Mouse (Mus musculus) embryonic facial prominence, embryonic 14.5 days (tissue): Measurements from ENCODE around the gene Brinp2. TPM values are rescaled to one million over a fixed set of nuclear protein-coding genes. Genes with fewer than 3 reads are reported as not detected.

Experiments
- ATAC-seq: fragments of 200-750 bp; cut with Nextera tagmentation; 2 replicates; pipeline ENCODE4 v1.8.0; 2017; ENCODE audit warnings: low read depth, moderate number of reproducible peaks, moderate TSS enrichment
- DNase-seq: peaks from one replicate; pipeline ENCODE4 v3.0.0-alpha.2; 2015; ENCODE audit warnings: low spot score
- H3K27ac ChIP-seq: fragments of 300-500 bp; sonication (generic); replicated peaks from 2 replicates; pipeline ENCODE4 v1.5.1; 2014; ENCODE audit warnings: low read depth, mild to moderate bottlenecking, low read length, moderate library complexity
- H3K27me3 ChIP-seq: fragments of 300-500 bp; sonication (generic); replicated peaks from 2 replicates; pipeline ENCODE4 v1.6.1; 2014; ENCODE audit warnings: low read length; ENCODE audit not compliant: control insufficient read depth, insufficient read depth
- H3K36me3 ChIP-seq: fragments of 300-500 bp; sonication (generic); 2 replicates; pipeline ENCODE4 v1.6.1; 2014; ENCODE audit warnings: low read length, mixed read lengths; ENCODE audit not compliant: control insufficient read depth, insufficient read depth
- H3K4me1 ChIP-seq: fragments of 300-500 bp; sonication (generic); 2 replicates; pipeline ENCODE4 v1.6.1; 2014; ENCODE audit warnings: antibody characterized with exemption, low read length; ENCODE audit not compliant: control insufficient read depth, insufficient read depth
- H3K4me2 ChIP-seq: fragments of 300-500 bp; sonication (generic); 2 replicates; pipeline ENCODE4 v1.6.1; 2014; ENCODE audit warnings: low read depth, mild to moderate bottlenecking, low read length, moderate library complexity, mixed read lengths
- H3K4me3 ChIP-seq: fragments of 300-500 bp; sonication (generic); 2 replicates; pipeline ENCODE4 v1.5.1; 2014; ENCODE audit warnings: low read depth, mild to moderate bottlenecking, low read length
- H3K9ac ChIP-seq: fragments of 300-500 bp; sonication (generic); 2 replicates; pipeline ENCODE4 v1.6.1; 2014; ENCODE audit warnings: low read depth, mild to moderate bottlenecking, low read length, moderate library complexity, mixed read lengths
- H3K9me3 ChIP-seq: fragments of 300-500 bp; sonication (generic); 2 replicates; pipeline ENCODE4 v1.6.1; 2016; ENCODE audit warnings: low read length; ENCODE audit not compliant: control insufficient read depth
- WGBS: fragments of 180-500 bp; shearing (Covaris S2); extraction: QIAGEN DNeasy Blood & Tissue Kit; methylation state at CpG from one replicate; pipeline ENCODE4 v1.1.7; 2014; 5-methylcytosine and 5-hydroxymethylcytosine counted together
- polyA plus RNA-seq: library from polyadenylated mRNA; unstranded; fragments of >200 nt; fragmentation: Nextera tagmentation; extraction: Ambion mirVana; gene quantifications from 2 replicates; pipeline ENCODE4 v1.2.1, GENCODE M21; 2014

The Brinp2 gene
- polyA plus RNA-seq, 1 experiment from 2014 or later = 1.7 TPM

DNA sequence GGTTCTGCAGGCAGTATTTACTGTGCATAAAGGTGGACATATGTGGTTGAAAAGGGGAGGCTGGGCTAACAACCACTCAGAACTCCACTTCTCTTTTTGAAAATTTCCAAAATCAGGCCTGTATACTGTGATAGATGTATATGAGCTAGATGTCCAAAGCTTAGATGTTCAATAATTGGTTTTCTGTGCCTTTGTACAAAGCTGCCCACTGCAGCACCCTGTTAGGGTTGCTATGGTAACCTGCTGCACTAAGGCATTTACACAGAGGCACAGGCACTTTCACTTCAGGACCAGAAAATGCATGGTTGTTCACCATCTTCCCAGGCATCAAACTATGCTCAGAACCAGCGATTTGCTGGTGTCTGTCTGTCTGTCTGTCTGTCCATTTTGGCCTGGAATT lies 8.3 kb upstream of the Brinp2 start:
- H3K4me2 ChIP-seq = peak overlapping the region; percentile 20; the same call in 1 of the 2 replicates
- H3K4me3 ChIP-seq = no peak overlapping the region
- no peak overlapping the region for H3K27ac ChIP-seq
- peaks cover 3% of the 10 kb centered on the region; the same call in 1 of the 2 replicates for H3K27me3 ChIP-seq
- no peaks in the 10 kb centered on the region for H3K9me3 ChIP-seq
- ATAC-seq (no peak), DNase-seq (no peak)
- WGBS = 60% methylated on average over 1 of the region's 1 CpGs
- no peak overlapping the region for H3K9ac ChIP-seq
- H3K36me3 ChIP-seq = no peaks in the 10 kb centered on the region
- no peaks in the 10 kb centered on the region for H3K4me1 ChIP-seq

- H3K9ac ChIP-seq = peak overlapping the region; percentile 65
- H3K9me3 ChIP-seq = no peaks in the 10 kb centered on the region
- ATAC-seq (peak; percentile 74), DNase-seq (no peak)
- H3K36me3 ChIP-seq = no peaks in the 10 kb centered on the region
- H3K27ac ChIP-seq = no peak overlapping the region
- WGBS = under 1% methylated on average over 19 of the region's 37 CpGs
- H3K4me3 ChIP-seq = peak overlapping the region; percentile 47
- H3K4me1 ChIP-seq = no peaks in the 10 kb centered on the region
- peaks cover 8% of the 10 kb centered on the region for H3K27me3 ChIP-seq
- peak overlapping the region; percentile 79 for H3K4me2 ChIP-seq
Observed at GRCm38 (mm10) chr1:158362292-158363101, 6.4 kb upstream of the Brinp2 start.

DNA sequence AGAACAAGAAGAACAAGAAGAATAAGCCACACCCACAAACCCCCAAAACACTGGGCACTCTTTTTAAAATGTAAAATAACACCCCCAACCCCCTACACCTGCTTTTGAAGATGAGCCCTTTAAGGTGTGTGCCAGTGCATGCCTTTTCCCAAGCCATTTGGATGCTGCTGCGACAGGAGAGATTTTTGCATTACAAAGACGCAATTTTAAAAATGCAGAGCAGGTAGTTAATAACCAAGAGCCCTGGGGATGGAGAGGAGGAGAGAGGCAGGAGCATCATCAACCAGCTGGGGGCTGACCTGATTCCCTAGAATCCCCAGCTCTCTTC lies 5.8 kb upstream of the Brinp2 start, which contains the start of gene Astn1:
Gene Astn1 (plus strand): TSS at position 310 of the 328 bp plus-strand sequence.
- H3K36me3 ChIP-seq = no peaks in the 10 kb centered on the region
- 0% methylated on average over 2 of the region's 2 CpGs for WGBS
- no peaks in the 10 kb centered on the region for H3K4me1 ChIP-seq
- H3K9me3 ChIP-seq = no peaks in the 10 kb centered on the region
- no peak for ATAC-seq
- H3K27ac ChIP-seq = no peak within 1 kb of the TSS
- peak within 1 kb of the TSS; percentile 47 for H3K4me3 ChIP-seq
- peak within 1 kb of the TSS; percentile 65 for H3K9ac ChIP-seq
- peak within 1 kb of the TSS; percentile 79 for H3K4me2 ChIP-seq
- peaks cover 13% of the 10 kb centered on the region for H3K27me3 ChIP-seq
- no peak for DNase-seq

GRCm38 (mm10) chr1:158355177-158356050 lies 712 bp downstream of the Brinp2 start:
- DNase-seq (no peak), ATAC-seq (no peak)
- Histone ChIP-seq H3K4me3 (peak overlapping the region; percentile 53), H3K27ac (no peak overlapping the region), H3K9me3 (no peaks in the 10 kb centered on the region), H3K36me3 (no peaks in the 10 kb centered on the region), H3K9ac (0 out of 2 replicates have a peak overlapping the region, but pooled peaks have one; percentile 11), H3K4me2 (peak overlapping the region; percentile 75), H3K4me1 (peaks cover 3% of the 10 kb centered on the region; the same call in 1 of the 2 replicates), H3K27me3 (peaks cover 48% of the 10 kb centered on the region)
- 11% methylated on average over 28 of the region's 28 CpGs for WGBS

DNA sequence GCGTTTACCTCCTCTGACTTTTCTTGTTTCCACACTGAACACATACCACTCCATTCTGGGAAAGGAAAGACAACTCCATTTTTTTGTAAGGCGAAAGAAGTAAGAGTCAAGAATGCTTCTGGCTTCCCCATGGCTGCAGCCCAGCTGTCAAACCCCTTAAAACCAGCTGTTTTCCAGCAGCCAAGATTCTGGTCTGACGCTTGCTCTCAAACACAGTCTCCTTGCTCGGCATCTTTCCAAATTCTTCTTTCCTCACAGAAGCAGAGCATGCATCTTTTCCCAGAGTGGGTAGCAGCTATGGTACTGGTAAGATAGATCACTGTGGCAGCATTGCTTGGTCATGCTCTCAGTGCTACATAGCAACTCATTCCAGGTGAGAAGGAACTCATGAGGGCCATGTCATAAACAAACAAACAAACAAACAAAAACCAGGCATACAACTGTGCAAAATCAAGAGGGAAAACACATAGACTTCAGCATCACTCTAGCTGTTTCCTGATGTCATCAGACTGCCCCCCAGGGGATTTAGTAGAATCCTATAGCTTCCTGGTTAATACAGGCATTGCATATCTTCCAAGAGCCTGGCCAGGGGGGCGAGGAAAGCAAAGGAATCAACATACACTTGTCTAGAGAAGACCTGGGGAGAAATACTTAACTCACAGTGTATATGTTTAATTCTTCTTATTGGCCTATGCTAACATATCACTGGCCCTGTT lies 2.3 kb downstream of the Brinp2 start:
- 56% methylated on average over 5 of the region's 5 CpGs for WGBS
- H3K27ac ChIP-seq = no peak overlapping the region
- ATAC-seq (no peak), DNase-seq (peak; percentile 55)
- no peaks in the 10 kb centered on the region for H3K36me3 ChIP-seq
- H3K4me3 ChIP-seq = no peak overlapping the region
- H3K9me3 ChIP-seq = no peaks in the 10 kb centered on the region
- H3K4me1 ChIP-seq = peaks cover 3% of the 10 kb centered on the region; the same call in 1 of the 2 replicates
- H3K4me2 ChIP-seq = no peak overlapping the region
- peaks cover 48% of the 10 kb centered on the region for H3K27me3 ChIP-seq
- no peak overlapping the region for H3K9ac ChIP-seq

DNA sequence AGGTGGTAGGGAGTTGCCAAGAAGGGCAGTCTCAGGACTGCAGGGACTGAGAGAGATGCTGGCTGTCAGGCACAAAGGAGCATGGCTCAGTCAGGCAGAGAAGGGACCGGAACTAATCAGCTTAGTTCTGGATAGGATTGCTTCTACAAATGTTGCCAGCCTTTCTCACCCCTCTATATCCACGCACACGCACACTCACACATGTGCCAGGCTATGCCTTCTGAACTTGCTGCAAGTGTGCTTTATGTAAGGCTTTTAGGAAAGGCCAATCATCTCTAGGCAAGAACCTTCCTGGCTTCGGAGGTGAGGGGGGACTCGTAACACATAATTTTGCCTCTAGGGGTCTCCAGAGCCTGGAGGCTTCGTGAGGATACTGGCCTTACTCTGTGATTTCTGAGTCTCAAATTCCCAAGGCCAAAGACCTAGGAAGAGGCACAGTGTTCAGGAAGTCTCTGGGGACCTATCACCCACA lies 12.8 kb downstream of the Brinp2 start:
- no peak overlapping the region for H3K27ac ChIP-seq
- no peak overlapping the region for H3K4me2 ChIP-seq
- no peaks in the 10 kb centered on the region for H3K4me1 ChIP-seq
- no peaks in the 10 kb centered on the region for H3K27me3 ChIP-seq
- 0 out of 2 replicates have a peak, but pooled peaks cover 7% of the 10 kb centered on the region for H3K9me3 ChIP-seq
- 37% methylated on average over 6 of the region's 6 CpGs for WGBS
- no peaks in the 10 kb centered on the region for H3K36me3 ChIP-seq
- no peak for DNase-seq
- no peak overlapping the region for H3K9ac ChIP-seq
- H3K4me3 ChIP-seq = no peak overlapping the region
- no peak for ATAC-seq

DNA sequence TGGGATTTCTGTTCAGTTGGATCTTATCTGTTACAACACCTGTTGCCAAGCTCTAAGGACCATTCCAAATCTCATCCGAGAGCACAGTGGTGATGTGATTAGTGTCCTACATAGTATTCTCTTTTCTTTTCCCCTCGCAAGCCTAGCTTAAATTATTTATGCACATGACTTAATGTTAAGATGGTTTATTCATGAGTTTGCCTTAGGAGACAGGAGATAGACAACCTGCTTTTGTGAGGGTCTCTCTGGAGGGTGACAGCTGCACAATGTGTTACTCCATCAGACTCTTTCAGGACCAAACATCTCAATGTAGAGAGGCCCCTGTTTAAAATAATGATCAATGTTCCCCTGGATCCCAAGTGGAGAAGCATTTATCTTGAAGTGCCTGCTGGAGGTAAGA lies 27.3 kb downstream of the Brinp2 start:
- H3K4me3 ChIP-seq = no peak overlapping the region
- DNase-seq = no peak

GRCm38 (mm10) chr1:158328126-158328525 lies 28.0 kb downstream of the Brinp2 start:
- no peak for DNase-seq
- no peaks in the 10 kb centered on the region; the same call in 1 of the 2 replicates for H3K4me1 ChIP-seq
- 82% methylated on average over 5 of the region's 5 CpGs for WGBS
- H3K9me3 ChIP-seq = no peaks in the 10 kb centered on the region
- no peak overlapping the region for H3K27ac ChIP-seq
- H3K27me3 ChIP-seq = no peaks in the 10 kb centered on the region
- H3K4me3 ChIP-seq = no peak overlapping the region
- H3K36me3 ChIP-seq = no peaks in the 10 kb centered on the region
- no peak for ATAC-seq
- H3K9ac ChIP-seq = no peak overlapping the region
- no peak overlapping the region for H3K4me2 ChIP-seq

More for the DNA sequence above, 27.3 kb downstream of the Brinp2 start:
- no peaks in the 10 kb centered on the region for H3K9me3 ChIP-seq
- no peaks in the 10 kb centered on the region for H3K36me3 ChIP-seq
- no peaks in the 10 kb centered on the region for H3K27me3 ChIP-seq
- ATAC-seq = no peak
- H3K9ac ChIP-seq = no peak overlapping the region
- H3K27ac ChIP-seq = no peak overlapping the region
- WGBS = 80% methylated on average over 2 of the region's 2 CpGs
- H3K4me1 ChIP-seq = no peaks in the 10 kb centered on the region
- no peak overlapping the region for H3K4me2 ChIP-seq
